Mouse (Mus musculus) c-Kit-positive CD71-positive TER-119-positive erythroid progenitor cells, embryonic 14.5 days (primary cell): ENCODE data around the gene F2r.

Experiments used
- DNase-seq: peaks from one replicate; pipeline ENCODE4 v3.0.0-alpha.2; 2013; ENCODE audit warnings: low spot score

Gene F2r

GRCm38 (mm10) chr13:95618309-95618712 lies at the start of gene F2r:
TSS of gene F2r (minus strand) at chr13:95618487.
- DNase-seq, result peak; percentile 73

- no peak for DNase-seq
Observed at GRCm38 (mm10) chr13:95667260-95667659, 49.0 kb upstream of the F2r start.

GRCm38 (mm10) chr13:95665644-95666356 lies 47.5 kb upstream of the F2r start:
- DNase-seq, result no peak

- no peak for DNase-seq
Observed at GRCm38 (mm10) chr13:95663834-95664233, 45.5 kb upstream of the F2r start.

- DNase-seq, result no peak
Observed at GRCm38 (mm10) chr13:95659432-95659831, 41.1 kb upstream of the F2r start.

GRCm38 (mm10) chr13:95657171-95657570 lies 38.9 kb upstream of the F2r start:
- DNase-seq, result no peak

- no peak for DNase-seq
Observed at GRCm38 (mm10) chr13:95655284-95655683, 37.0 kb upstream of the F2r start.

GRCm38 (mm10) chr13:95653696-95654095 lies 35.4 kb upstream of the F2r start:
- no peak for DNase-seq

- no peak for DNase-seq
Observed at GRCm38 (mm10) chr13:95651870-95652668, 33.8 kb upstream of the F2r start.

GRCm38 (mm10) chr13:95649941-95650340 lies 31.7 kb upstream of the F2r start:
- DNase-seq, result no peak

GRCm38 (mm10) chr13:95647248-95647647 lies 29.0 kb upstream of the F2r start:
- no peak for DNase-seq

GRCm38 (mm10) chr13:95646687-95647111 lies 28.4 kb upstream of the F2r start:
- no peak for DNase-seq

- DNase-seq, result no peak
Observed at GRCm38 (mm10) chr13:95643740-95644139, 25.5 kb upstream of the F2r start.

- DNase-seq, result no peak
Observed at GRCm38 (mm10) chr13:95641061-95641986, 23.0 kb upstream of the F2r start.

GRCm38 (mm10) chr13:95640408-95640807 lies 22.1 kb upstream of the F2r start:
- no peak for DNase-seq

GRCm38 (mm10) chr13:95639336-95640116 lies 21.2 kb upstream of the F2r start:
- no peak for DNase-seq

GRCm38 (mm10) chr13:95638894-95639293 lies 20.6 kb upstream of the F2r start:
- no peak for DNase-seq

- DNase-seq, result no peak
Observed at GRCm38 (mm10) chr13:95637737-95638136, 19.4 kb upstream of the F2r start.

GRCm38 (mm10) chr13:95635301-95635700 lies 17.0 kb upstream of the F2r start:
- DNase-seq, result no peak

GRCm38 (mm10) chr13:95634451-95634850 lies 16.2 kb upstream of the F2r start:
- DNase-seq, result no peak

GRCm38 (mm10) chr13:95633384-95633783 lies 15.1 kb upstream of the F2r start:
- DNase-seq, result no peak
